Mouse (Mus musculus) liver, adult 2 months (tissue): ENCODE results near the gene Aif1l. TPM values are rescaled to one million over a fixed set of nuclear protein-coding genes. Genes with fewer than 3 reads are reported as not detected.

Source experiments
- DNase-seq: peaks from one replicate; pipeline ENCODE4 v3.0.0-alpha.2; 2011; ENCODE audit warnings: low read depth, low spot score; ENCODE audit errors: extremely low read depth
- H3K27ac ChIP-seq: fragments of 200-500 bp; replicated peaks from 2 replicates; pipeline ENCODE4 v1.5.1; 2012; ENCODE audit warnings: low read depth, mild to moderate bottlenecking, control low read depth, inconsistent platforms, low read length; ENCODE audit not compliant: insufficient read depth
- H3K27me3 ChIP-seq: fragments of 200-500 bp; 2 replicates; pipeline ENCODE4 v1.6.1; 2012; ENCODE audit warnings: mild to moderate bottlenecking, moderate library complexity, low read length, inconsistent platforms; ENCODE audit not compliant: control insufficient read depth, insufficient read depth
- H3K36me3 ChIP-seq: fragments of 200-500 bp; 2 replicates; pipeline ENCODE4 v1.6.1; 2012; ENCODE audit warnings: low read length, inconsistent platforms; ENCODE audit not compliant: control insufficient read depth, insufficient read depth
- H3K4me1 ChIP-seq: fragments of 200-500 bp; 2 replicates; pipeline ENCODE4 v1.6.1; 2011; ENCODE audit warnings: low read length; ENCODE audit not compliant: control insufficient read depth, insufficient read depth
- H3K4me3 ChIP-seq: fragments of 200-500 bp; 2 replicates; pipeline ENCODE4 v1.5.1; 2011; ENCODE audit warnings: low read depth, mild to moderate bottlenecking, control low read depth, low read length, moderate library complexity; ENCODE audit not compliant: insufficient read depth
- H3K79me2 ChIP-seq: fragments of 200-500 bp; 2 replicates; pipeline ENCODE4 v1.6.1; 2012; ENCODE audit warnings: inconsistent platforms, mild to moderate bottlenecking, low read length, moderate library complexity; ENCODE audit not compliant: control insufficient read depth, insufficient read depth
- H3K9ac ChIP-seq: fragments of 200-500 bp; 2 replicates; pipeline ENCODE4 v1.6.1; 2012; ENCODE audit warnings: low read depth, mild to moderate bottlenecking, control low read depth, inconsistent platforms, low read length
- CTCF ChIP-seq: fragments of 200-500 bp; IDR thresholded peaks from 2 replicates; pipeline ENCODE4 v1.5.1; 2011; ENCODE audit warnings: low read depth, low read length, control low read depth
- POLR2A ChIP-seq: fragments of 200-500 bp; IDR thresholded peaks from 2 replicates; pipeline ENCODE4 v1.6.1; 2011; ENCODE audit warnings: low read length, control low read depth; ENCODE audit not compliant: insufficient read depth; ENCODE audit errors: extremely low read depth
- WGBS: fragments of 180-500 bp; shearing (Covaris S2); methylation state at CpG from one replicate; pipeline ENCODE4 v1.1.7; 2018; 5-methylcytosine and 5-hydroxymethylcytosine counted together
- polyA plus RNA-seq: library from polyadenylated mRNA; depleted of rRNA; stranded (reverse); fragments of >200 nt; gene quantifications from 2 replicates; pipeline ENCODE4 v1.2.3, GENCODE M21; 2012
- total RNA-seq: library from RNA; depleted of rRNA; stranded (reverse); fragments of >200 nt; gene quantifications from 2 replicates; pipeline ENCODE4 v1.2.3, GENCODE M21; 2014

Gene Aif1l
- total and polyA plus RNA-seq, 2 experiments, result 0.16 to 0.18 TPM

DNA sequence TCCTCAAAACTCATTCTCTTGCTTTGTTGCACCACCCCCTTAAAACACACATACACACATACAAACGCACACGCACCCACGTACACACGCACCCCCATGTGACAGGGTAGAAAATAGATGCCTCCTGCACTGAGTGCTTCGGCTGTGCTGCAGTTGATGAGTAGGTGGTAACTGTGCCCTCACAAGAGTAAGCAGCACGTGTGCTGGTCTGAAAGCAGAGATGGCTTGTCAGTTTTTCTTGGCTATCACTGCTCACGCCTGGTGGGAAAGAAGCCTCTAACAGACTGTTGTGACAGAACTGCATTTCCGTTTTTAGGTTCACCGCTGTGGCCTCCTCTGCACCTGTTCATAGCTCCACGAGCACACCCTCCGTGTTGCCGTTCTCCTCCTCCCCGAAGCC, 46.1 kb downstream of the Aif1l start:
- no peak overlapping the region for H3K27ac ChIP-seq
- no peaks in the 10 kb centered on the region for H3K27me3 ChIP-seq
- H3K4me1 ChIP-seq, result no peaks in the 10 kb centered on the region
- no peak for TF ChIP-seq CTCF
- no peak for TF ChIP-seq POLR2A
- H3K36me3 ChIP-seq, result peaks cover 77% of the 10 kb centered on the region
- no peak overlapping the region for H3K9ac ChIP-seq
- 95% methylated on average over 13 of the region's 13 CpGs for WGBS
- no peak for DNase-seq
- no peaks in the 10 kb centered on the region for H3K79me2 ChIP-seq
- H3K4me3 ChIP-seq, result no peak overlapping the region

DNA sequence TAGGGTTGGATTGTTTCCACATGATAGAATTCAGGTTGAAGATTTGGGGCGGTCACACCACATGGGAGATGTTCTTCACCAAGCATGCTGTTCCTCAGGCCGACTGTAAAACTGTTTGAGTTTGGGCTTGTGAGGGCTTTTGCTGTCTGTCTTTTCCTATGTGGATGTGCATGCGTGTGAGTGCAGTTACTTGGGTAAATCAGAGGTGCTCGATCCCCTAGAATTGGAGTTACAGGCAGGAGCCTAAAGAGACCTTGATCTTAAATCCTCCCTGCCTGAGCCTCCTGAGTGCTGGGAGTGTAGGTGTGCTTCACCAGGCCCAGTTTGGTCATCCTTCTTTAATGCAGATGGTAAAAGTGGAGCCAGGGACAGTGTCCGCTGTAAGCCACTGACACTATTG, 47.6 kb downstream of the Aif1l start:
- peaks cover 68% of the 10 kb centered on the region for H3K36me3 ChIP-seq

DNA sequence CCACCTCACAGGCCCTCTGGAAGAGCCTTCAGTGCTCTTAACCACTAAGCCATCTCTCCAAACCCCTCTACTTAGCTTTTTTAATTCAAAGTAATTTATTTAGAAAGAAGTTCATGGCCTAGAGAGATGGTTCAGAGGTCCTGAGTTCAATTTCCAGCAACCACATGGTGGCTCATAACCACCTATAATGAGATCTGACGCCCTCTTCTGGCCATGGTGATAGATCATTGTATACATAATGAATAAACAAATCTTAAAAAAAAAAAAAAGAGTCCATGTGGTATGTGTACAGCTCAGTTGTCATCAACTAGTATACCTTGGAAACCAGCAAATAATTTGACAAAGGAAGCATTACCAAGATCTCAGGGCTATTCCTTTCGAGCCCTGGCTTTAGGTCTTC, 48.5 kb downstream of the Aif1l start:
- Histone ChIP-seq H3K27ac (no peak overlapping the region), H3K4me3 (no peak overlapping the region), H3K9ac (no peak overlapping the region), H3K27me3 (no peaks in the 10 kb centered on the region), H3K4me1 (no peaks in the 10 kb centered on the region), H3K79me2 (no peaks in the 10 kb centered on the region), H3K36me3 (peaks cover 67% of the 10 kb centered on the region)
- no peak for DNase-seq
- WGBS, result 76% methylated on average over 2 of the region's 2 CpGs
- TF ChIP-seq CTCF, result no peak
- no peak for TF ChIP-seq POLR2A

More for the DNA sequence above, 47.6 kb downstream of the Aif1l start:
- no peaks in the 10 kb centered on the region for H3K4me1 ChIP-seq
- no peak overlapping the region for H3K4me3 ChIP-seq
- no peaks in the 10 kb centered on the region for H3K27me3 ChIP-seq
- DNase-seq, result no peak
- TF ChIP-seq POLR2A (no peak), CTCF (no peak)
- H3K79me2 ChIP-seq, result no peaks in the 10 kb centered on the region
- no peak overlapping the region for H3K27ac ChIP-seq
- WGBS, result 95% methylated on average over 5 of the region's 5 CpGs
- no peak overlapping the region for H3K9ac ChIP-seq

DNA sequence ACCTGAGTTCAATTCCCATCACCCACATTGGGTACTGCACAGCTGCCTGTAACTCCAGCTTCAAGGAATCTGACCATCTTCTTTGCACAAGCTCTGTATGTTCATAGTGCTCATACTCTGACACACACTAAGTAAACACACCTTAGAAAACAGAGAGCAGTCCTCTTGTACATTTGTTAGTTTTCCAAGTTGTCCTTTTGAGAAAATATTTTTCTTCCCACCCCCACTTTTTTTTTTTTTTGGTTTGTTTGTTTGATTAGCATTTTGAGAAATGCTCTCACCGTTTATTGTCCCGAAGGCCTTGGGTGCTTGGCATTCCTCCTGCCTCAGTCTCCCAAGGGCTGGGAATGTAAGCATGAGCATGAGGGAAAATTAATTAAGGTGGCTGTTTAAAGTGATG, 58.4 kb downstream of the Aif1l start:
- 76% methylated on average over 2 of the region's 2 CpGs for WGBS

DNA sequence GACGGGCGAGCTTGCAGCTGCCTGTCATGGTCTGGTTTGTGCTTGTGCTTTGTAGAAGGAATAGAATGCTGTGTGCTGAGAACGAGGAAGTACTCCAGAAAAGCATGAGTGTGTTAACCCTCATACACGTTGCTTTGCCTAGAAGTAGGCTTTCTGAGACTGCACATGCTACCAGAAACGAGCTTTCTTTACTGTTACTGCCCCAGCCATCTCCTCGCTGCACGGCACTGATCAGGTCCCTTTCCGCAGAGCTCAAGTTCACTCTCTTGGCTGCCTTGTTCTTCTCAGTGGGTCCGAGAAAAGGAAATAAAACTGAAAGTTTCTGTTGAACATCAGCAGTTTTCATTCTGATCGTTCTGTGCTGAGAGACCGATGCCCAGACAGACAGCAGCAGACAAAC, 58.8 kb downstream of the Aif1l start:
- peaks cover 70% of the 10 kb centered on the region for H3K36me3 ChIP-seq
- H3K27me3 ChIP-seq, result no peaks in the 10 kb centered on the region
- no peaks in the 10 kb centered on the region for H3K4me1 ChIP-seq
- TF ChIP-seq POLR2A, result no peak
- no peak for TF ChIP-seq CTCF
- no peak overlapping the region for H3K27ac ChIP-seq
- H3K4me3 ChIP-seq, result no peak overlapping the region
- H3K79me2 ChIP-seq, result no peaks in the 10 kb centered on the region
- 89% methylated on average over 11 of the region's 11 CpGs for WGBS
- DNase-seq, result peak; percentile 14
- H3K9ac ChIP-seq, result no peak overlapping the region

More for the DNA sequence above, 58.4 kb downstream of the Aif1l start:
- Histone ChIP-seq H3K9ac (no peak overlapping the region), H3K36me3 (peaks cover 70% of the 10 kb centered on the region), H3K27me3 (no peaks in the 10 kb centered on the region), H3K4me1 (no peaks in the 10 kb centered on the region), H3K27ac (no peak overlapping the region), H3K4me3 (no peak overlapping the region), H3K79me2 (no peaks in the 10 kb centered on the region)
- DNase-seq, result no peak
- TF ChIP-seq CTCF (no peak), POLR2A (no peak)

DNA sequence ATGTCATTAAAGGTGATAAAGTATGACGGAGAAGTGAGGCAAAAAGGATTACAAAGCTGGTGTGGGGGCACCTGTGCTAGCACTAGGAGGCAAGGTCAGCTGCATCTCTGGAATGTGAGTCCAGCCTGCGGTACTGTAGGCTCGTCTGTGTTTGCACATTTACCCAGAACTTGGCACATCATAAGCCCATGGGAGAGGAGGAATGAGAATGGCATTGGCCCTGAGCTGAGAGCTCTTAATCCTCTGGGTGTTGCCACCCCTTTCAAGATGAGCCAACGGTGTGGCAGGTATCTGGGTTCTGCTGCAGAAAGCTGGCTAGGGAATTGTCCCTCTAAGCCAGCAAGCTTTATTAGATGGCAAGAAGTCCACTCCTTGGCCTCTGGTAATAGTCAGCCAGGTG, 69.8 kb downstream of the Aif1l start:
- no peak for DNase-seq
- WGBS, result 55% methylated on average over 4 of the region's 4 CpGs
- Histone ChIP-seq H3K79me2 (no peaks in the 10 kb centered on the region), H3K27ac (no peak overlapping the region), H3K4me1 (no peaks in the 10 kb centered on the region), H3K27me3 (no peaks in the 10 kb centered on the region), H3K4me3 (no peak overlapping the region), H3K9ac (no peak overlapping the region), H3K36me3 (peaks cover 41% of the 10 kb centered on the region)
- TF ChIP-seq POLR2A (no peak), CTCF (no peak)
